Mouse (Mus musculus): Measurements from ENCODE around the gene Fcgr1. TPM values are rescaled to one million over a fixed set of nuclear protein-coding genes. Genes with fewer than 3 reads are reported as not detected.

The Fcgr1 gene
- polyA plus RNA-seq, 1 experiment from 2014 or later = 4.1 TPM

- Histone ChIP-seq H3K9ac (ENCODE audit: low read depth, low read length) (peak overlapping the region; percentile 93), H3K4me2 (peak overlapping the region; percentile 84), H3K27ac (ENCODE audit: low read depth, low read length) (peak overlapping the region; percentile 100), H3K36me3 (ENCODE audit: control insufficient read depth, insufficient read depth, low read length) (no peaks in the 10 kb centered on the region), H3K9me3 (ENCODE audit: control insufficient read depth, low read length) (no peaks in the 10 kb centered on the region), H3K4me1 (replicated peaks; ENCODE audit: control insufficient read depth, insufficient read depth, low read length) (peaks cover 17% of the 10 kb centered on the region), H3K27me3 (replicated peaks; ENCODE audit: control insufficient read depth, insufficient read depth, low read length) (no peaks in the 10 kb centered on the region), H3K4me3 (ENCODE audit: low read depth, low read length) (peak overlapping the region; percentile 56)
- ATAC-seq (replicated peaks; ENCODE audit: low FRiP score) = 0 out of 2 replicates have a peak, but pooled peaks have one; percentile 24
- 10% methylated on average over 27 of the region's 27 CpGs for WGBS
- DNase-seq (ENCODE audit: low spot score) = peak; percentile 76
Observed at GRCm38 (mm10) chr3:96263558-96264403, 30.0 kb downstream of the Fcgr1 start.

GRCm38 (mm10) chr3:96262979-96263550 is 30.7 kb downstream of the Fcgr1 start, which contains the start of gene Hist2h4:
TSS of gene Hist2h4 (minus strand) at chr3:96263311.
- peak; percentile 88 for ATAC-seq (replicated peaks; ENCODE audit: low FRiP score)
- peak; percentile 98 for DNase-seq (ENCODE audit: low spot score)
- peak within 1 kb of the TSS; percentile 93 for H3K9ac ChIP-seq (ENCODE audit: low read depth, low read length)
- under 1% methylated on average over 40 of the region's 40 CpGs for WGBS
- H3K27me3 ChIP-seq (replicated peaks; ENCODE audit: control insufficient read depth, insufficient read depth, low read length) = no peaks in the 10 kb centered on the region
- peaks cover 17% of the 10 kb centered on the region for H3K4me1 ChIP-seq (replicated peaks; ENCODE audit: control insufficient read depth, insufficient read depth, low read length)
- H3K4me2 ChIP-seq = peak within 1 kb of the TSS; percentile 84
- no peaks in the 10 kb centered on the region for H3K9me3 ChIP-seq (ENCODE audit: control insufficient read depth, low read length)
- H3K27ac ChIP-seq (ENCODE audit: low read depth, low read length) = peak within 1 kb of the TSS; percentile 100
- H3K4me3 ChIP-seq (ENCODE audit: low read depth, low read length) = peak within 1 kb of the TSS; percentile 56
- H3K36me3 ChIP-seq (ENCODE audit: control insufficient read depth, insufficient read depth, low read length) = no peaks in the 10 kb centered on the region

- Histone ChIP-seq H3K4me2 (peak overlapping the region; percentile 84), H3K9ac (ENCODE audit: low read depth, low read length) (peak overlapping the region; percentile 93), H3K36me3 (ENCODE audit: control insufficient read depth, insufficient read depth, low read length) (no peaks in the 10 kb centered on the region), H3K27ac (ENCODE audit: low read depth, low read length) (peak overlapping the region; percentile 100), H3K27me3 (replicated peaks; ENCODE audit: control insufficient read depth, insufficient read depth, low read length) (no peaks in the 10 kb centered on the region), H3K4me3 (ENCODE audit: low read depth, low read length) (peak overlapping the region; percentile 56), H3K9me3 (ENCODE audit: control insufficient read depth, low read length) (no peaks in the 10 kb centered on the region), H3K4me1 (replicated peaks; ENCODE audit: control insufficient read depth, insufficient read depth, low read length) (peaks cover 17% of the 10 kb centered on the region)
- ATAC-seq (replicated peaks; ENCODE audit: low FRiP score) (peak; percentile 77), DNase-seq (ENCODE audit: low spot score) (peak; percentile 75)
- WGBS = 2% methylated on average over 19 of the region's 19 CpGs
Observed at GRCm38 (mm10) chr3:96262216-96262875, 31.4 kb downstream of the Fcgr1 start.

GRCm38 (mm10) chr3:96261623-96262022 is 32.1 kb downstream of the Fcgr1 start:
- Histone ChIP-seq H3K27me3 (replicated peaks; ENCODE audit: control insufficient read depth, insufficient read depth, low read length) (no peaks in the 10 kb centered on the region), H3K4me2 (peak overlapping the region; percentile 84), H3K27ac (ENCODE audit: low read depth, low read length) (peak overlapping the region; percentile 100), H3K9me3 (ENCODE audit: control insufficient read depth, low read length) (no peaks in the 10 kb centered on the region), H3K4me3 (ENCODE audit: low read depth, low read length) (peak overlapping the region; percentile 56; the same call in 1 of the 2 replicates), H3K4me1 (replicated peaks; ENCODE audit: control insufficient read depth, insufficient read depth, low read length) (peaks cover 17% of the 10 kb centered on the region), H3K36me3 (ENCODE audit: control insufficient read depth, insufficient read depth, low read length) (no peaks in the 10 kb centered on the region), H3K9ac (ENCODE audit: low read depth, low read length) (peak overlapping the region; percentile 93)
- WGBS = 62% methylated on average over 3 of the region's 3 CpGs
- DNase-seq (ENCODE audit: low spot score) (no peak), ATAC-seq (replicated peaks; ENCODE audit: low FRiP score) (no peak)

GRCm38 (mm10) chr3:96260220-96260619 is 33.5 kb downstream of the Fcgr1 start:
- H3K27ac ChIP-seq (ENCODE audit: low read depth, low read length) = no peak overlapping the region
- ATAC-seq (replicated peaks; ENCODE audit: low FRiP score) (no peak), DNase-seq (ENCODE audit: low spot score) (no peak)
- no peak overlapping the region for H3K4me2 ChIP-seq
- no peak overlapping the region for H3K9ac ChIP-seq (ENCODE audit: low read depth, low read length)
- no peaks in the 10 kb centered on the region for H3K27me3 ChIP-seq (replicated peaks; ENCODE audit: control insufficient read depth, insufficient read depth, low read length)
- H3K4me1 ChIP-seq (replicated peaks; ENCODE audit: control insufficient read depth, insufficient read depth, low read length) = peaks cover 17% of the 10 kb centered on the region
- no peaks in the 10 kb centered on the region for H3K36me3 ChIP-seq (ENCODE audit: control insufficient read depth, insufficient read depth, low read length)
- WGBS = 92% methylated on average over 5 of the region's 5 CpGs
- H3K9me3 ChIP-seq (ENCODE audit: control insufficient read depth, low read length) = no peaks in the 10 kb centered on the region
- H3K4me3 ChIP-seq (ENCODE audit: low read depth, low read length) = no peak overlapping the region

GRCm38 (mm10) chr3:96257190-96257589 is 36.6 kb downstream of the Fcgr1 start:
- Histone ChIP-seq H3K4me1 (replicated peaks; ENCODE audit: control insufficient read depth, insufficient read depth, low read length) (peaks cover 20% of the 10 kb centered on the region; the same call in 1 of the 2 replicates), H3K36me3 (ENCODE audit: control insufficient read depth, insufficient read depth, low read length) (no peaks in the 10 kb centered on the region), H3K4me3 (ENCODE audit: low read depth, low read length) (no peak overlapping the region), H3K9ac (ENCODE audit: low read depth, low read length) (no peak overlapping the region), H3K9me3 (ENCODE audit: control insufficient read depth, low read length) (no peaks in the 10 kb centered on the region), H3K27me3 (replicated peaks; ENCODE audit: control insufficient read depth, insufficient read depth, low read length) (no peaks in the 10 kb centered on the region), H3K27ac (ENCODE audit: low read depth, low read length) (no peak overlapping the region), H3K4me2 (no peak overlapping the region)
- DNase-seq (ENCODE audit: low spot score) (no peak), ATAC-seq (replicated peaks; ENCODE audit: low FRiP score) (no peak)
- 73% methylated on average over 3 of the region's 3 CpGs for WGBS

GRCm38 (mm10) chr3:96255926-96256593 is 37.7 kb downstream of the Fcgr1 start:
- Histone ChIP-seq H3K9me3 (ENCODE audit: control insufficient read depth, low read length) (no peaks in the 10 kb centered on the region), H3K4me1 (replicated peaks; ENCODE audit: control insufficient read depth, insufficient read depth, low read length) (peaks cover 15% of the 10 kb centered on the region; the same call in 1 of the 2 replicates), H3K27ac (ENCODE audit: low read depth, low read length) (no peak overlapping the region), H3K36me3 (ENCODE audit: control insufficient read depth, insufficient read depth, low read length) (no peaks in the 10 kb centered on the region), H3K4me2 (no peak overlapping the region), H3K4me3 (ENCODE audit: low read depth, low read length) (no peak overlapping the region), H3K9ac (ENCODE audit: low read depth, low read length) (no peak overlapping the region), H3K27me3 (replicated peaks; ENCODE audit: control insufficient read depth, insufficient read depth, low read length) (no peaks in the 10 kb centered on the region)
- ATAC-seq (replicated peaks; ENCODE audit: low FRiP score) (no peak), DNase-seq (ENCODE audit: low spot score) (no peak)
- WGBS = 75% methylated on average over 5 of the region's 5 CpGs
